Mouse (Mus musculus): ENCODE data around the gene Eml5. TPM values are rescaled to one million over a fixed set of nuclear protein-coding genes. Genes with fewer than 3 reads are reported as not detected.

Eml5 gene
- polyA plus RNA-seq, 1 experiment from 2014 or later = 3.0 TPM

DNA sequence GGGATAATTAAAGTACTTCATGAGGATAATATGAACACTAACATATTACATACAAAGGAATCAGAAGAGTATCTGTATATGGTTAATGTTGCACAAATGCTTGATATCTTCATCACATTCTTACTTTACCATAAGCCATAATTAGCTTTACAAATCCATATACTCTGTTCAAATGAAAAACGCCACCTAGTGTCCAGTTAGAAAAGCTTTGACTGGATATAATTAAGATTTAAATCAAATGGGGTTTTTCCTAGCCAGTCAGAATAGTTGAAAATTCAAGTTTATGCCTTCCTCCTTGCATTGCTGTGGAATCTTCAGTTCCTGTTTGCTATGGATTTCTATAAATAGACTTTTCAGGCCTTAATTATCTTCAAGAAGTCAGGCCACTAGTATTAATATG lies 16.8 kb downstream of the Eml5 start:
- Histone ChIP-seq H3K4me1 (no peaks in the 10 kb centered on the region), H3K27ac (replicated peaks) (no peak overlapping the region)

DNA sequence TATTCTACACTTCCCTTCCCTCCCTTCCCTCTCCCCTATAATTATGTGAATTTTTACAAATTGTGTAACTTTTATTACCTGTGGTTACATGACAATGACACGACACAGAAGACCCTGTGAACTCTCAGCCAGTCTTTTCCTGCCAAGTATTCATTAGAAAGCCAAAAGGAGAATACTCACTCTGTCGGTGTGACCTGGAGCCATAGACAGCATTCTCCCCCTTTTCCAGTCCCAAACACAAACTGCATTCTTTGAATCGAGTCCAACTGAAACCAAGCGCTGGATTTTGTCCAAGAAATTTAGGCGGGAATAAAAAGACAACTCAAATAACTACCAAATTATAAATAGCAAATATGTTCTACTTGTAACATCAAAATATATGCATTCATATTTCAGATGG lies 19.5 kb downstream of the Eml5 start:
- H3K27ac ChIP-seq (replicated peaks) = no peak overlapping the region

More for the DNA sequence above, 16.8 kb downstream of the Eml5 start:
- no peak for ATAC-seq (ENCODE audit: insufficient number of reproducible peaks, low FRiP score, low TSS enrichment, low read depth)
- Histone ChIP-seq H3K4me3 (replicated peaks) (no peak overlapping the region), H3K36me3 (no peaks in the 10 kb centered on the region), H3K27me3 (no peaks in the 10 kb centered on the region), H3K9me3 (replicated peaks) (no peaks in the 10 kb centered on the region), H3K9ac (no peak overlapping the region), H3K4me2 (replicated peaks) (no peak overlapping the region)
- WGBS = 2% methylated on average over 1 of the region's 1 CpGs

DNA sequence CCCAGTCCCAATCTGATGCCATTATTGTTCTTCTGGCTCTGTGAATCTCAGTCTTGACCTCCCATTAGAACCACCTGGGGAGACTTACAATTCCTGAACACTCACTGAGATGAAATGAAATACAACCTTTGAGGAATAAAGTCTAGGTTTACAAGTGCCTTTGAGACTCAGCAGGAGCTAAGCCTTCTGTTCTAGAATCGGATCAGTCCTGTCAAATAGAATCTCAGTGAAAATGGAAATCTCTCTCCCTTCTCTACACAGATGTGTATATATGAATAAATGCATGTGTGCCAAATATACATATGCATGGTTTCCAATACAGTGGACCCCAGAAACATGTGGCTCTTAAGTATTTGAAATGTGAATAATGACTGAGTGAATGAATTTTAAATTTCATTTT lies 22.6 kb downstream of the Eml5 start:
- Histone ChIP-seq H3K36me3 (no peaks in the 10 kb centered on the region), H3K27ac (replicated peaks) (no peak overlapping the region), H3K9me3 (replicated peaks) (no peaks in the 10 kb centered on the region), H3K27me3 (no peaks in the 10 kb centered on the region), H3K4me2 (replicated peaks) (no peak overlapping the region), H3K9ac (no peak overlapping the region), H3K4me3 (replicated peaks) (no peak overlapping the region), H3K4me1 (no peaks in the 10 kb centered on the region)
- ATAC-seq (ENCODE audit: insufficient number of reproducible peaks, low FRiP score, low TSS enrichment, low read depth) = no peak
- WGBS = 66% methylated on average over 1 of the region's 1 CpGs

More for the DNA sequence above, 19.5 kb downstream of the Eml5 start:
- H3K36me3 ChIP-seq = no peaks in the 10 kb centered on the region
- H3K4me2 ChIP-seq (replicated peaks) = no peak overlapping the region
- H3K9me3 ChIP-seq (replicated peaks) = no peaks in the 10 kb centered on the region
- no peaks in the 10 kb centered on the region for H3K27me3 ChIP-seq
- 27% methylated on average over 5 of the region's 5 CpGs for WGBS
- ATAC-seq (ENCODE audit: insufficient number of reproducible peaks, low FRiP score, low TSS enrichment, low read depth) = no peak
- H3K4me1 ChIP-seq = no peaks in the 10 kb centered on the region
- no peak overlapping the region for H3K4me3 ChIP-seq (replicated peaks)
- no peak overlapping the region for H3K9ac ChIP-seq

DNA sequence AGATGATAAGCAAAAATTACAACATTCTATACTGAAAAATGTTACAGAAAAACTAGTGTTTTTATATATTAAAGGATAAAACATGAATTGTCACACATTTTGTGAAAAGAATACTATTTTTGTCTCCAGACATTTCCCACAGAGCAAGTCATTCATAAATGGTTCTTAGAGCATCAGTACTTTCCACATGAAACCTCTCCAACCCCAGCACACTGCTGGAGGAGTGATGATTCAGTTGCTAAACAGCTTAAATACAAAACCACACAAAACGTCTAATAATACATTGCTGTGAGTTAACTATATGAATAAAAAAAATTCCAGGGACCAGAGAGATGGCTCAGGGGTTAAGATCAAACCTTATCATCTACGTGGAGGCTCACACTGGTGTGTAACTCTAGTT lies 26.1 kb downstream of the Eml5 start:
- H3K9ac ChIP-seq = no peak overlapping the region
- no peak for ATAC-seq (ENCODE audit: insufficient number of reproducible peaks, low FRiP score, low TSS enrichment, low read depth)
- H3K9me3 ChIP-seq (replicated peaks) = no peaks in the 10 kb centered on the region
- no peaks in the 10 kb centered on the region for H3K36me3 ChIP-seq
- H3K4me1 ChIP-seq = no peaks in the 10 kb centered on the region
- WGBS = 55% methylated on average over 2 of the region's 2 CpGs
- no peaks in the 10 kb centered on the region for H3K27me3 ChIP-seq
- H3K4me2 ChIP-seq (replicated peaks) = no peak overlapping the region
- no peak overlapping the region for H3K27ac ChIP-seq (replicated peaks)
- H3K4me3 ChIP-seq (replicated peaks) = no peak overlapping the region

DNA sequence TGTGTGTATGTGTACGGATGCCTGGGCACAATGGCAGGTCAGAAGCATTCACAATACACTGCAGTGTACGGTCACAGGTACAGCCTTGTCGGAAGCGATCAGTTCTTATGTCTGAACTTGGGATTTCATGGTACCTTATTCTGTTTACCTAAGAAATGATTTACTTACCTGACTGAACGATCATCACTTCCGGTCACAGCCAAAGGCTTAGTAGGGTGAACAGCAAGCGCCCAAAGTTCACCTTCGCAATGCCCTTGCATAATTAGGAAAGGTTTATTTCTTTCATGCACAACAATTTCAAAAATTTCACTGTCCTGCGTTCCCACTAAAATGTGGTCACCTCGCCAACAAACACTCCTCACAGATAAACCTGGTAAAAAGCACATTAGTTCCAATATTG lies 28.4 kb downstream of the Eml5 start:
- no peaks in the 10 kb centered on the region for H3K9me3 ChIP-seq (replicated peaks)
- no peak overlapping the region for H3K4me3 ChIP-seq (replicated peaks)
- H3K36me3 ChIP-seq = no peaks in the 10 kb centered on the region
- H3K4me2 ChIP-seq (replicated peaks) = no peak overlapping the region
- no peaks in the 10 kb centered on the region for H3K4me1 ChIP-seq
- no peaks in the 10 kb centered on the region for H3K27me3 ChIP-seq
- H3K9ac ChIP-seq = no peak overlapping the region
- no peak for ATAC-seq (ENCODE audit: insufficient number of reproducible peaks, low FRiP score, low TSS enrichment, low read depth)
- 91% methylated on average over 10 of the region's 10 CpGs for WGBS
- no peak overlapping the region for H3K27ac ChIP-seq (replicated peaks)

DNA sequence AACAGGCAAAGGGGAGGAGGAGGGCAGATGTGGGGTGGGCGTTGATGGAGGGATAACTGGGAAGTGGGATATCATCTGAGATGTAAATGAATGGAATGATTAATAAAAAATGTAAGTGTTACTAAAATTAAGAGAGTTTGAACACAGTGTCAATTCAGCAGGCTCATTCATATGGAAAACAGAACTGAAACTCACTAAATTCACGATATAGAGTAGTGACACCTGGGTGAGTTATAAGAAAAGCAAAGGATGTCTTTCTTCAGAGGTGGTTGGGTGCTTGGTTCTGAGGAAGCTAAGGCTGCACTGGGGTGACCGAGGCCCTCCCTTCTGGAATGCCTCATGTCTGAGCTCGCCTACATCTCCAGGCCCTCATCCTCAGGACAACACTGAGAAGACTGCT lies 37.8 kb downstream of the Eml5 start:
- H3K4me1 ChIP-seq = no peaks in the 10 kb centered on the region
- H3K36me3 ChIP-seq = no peaks in the 10 kb centered on the region
- H3K27me3 ChIP-seq = no peaks in the 10 kb centered on the region
- WGBS = 75% methylated on average over 4 of the region's 4 CpGs
- H3K27ac ChIP-seq (replicated peaks) = no peak overlapping the region
- H3K4me2 ChIP-seq (replicated peaks) = no peak overlapping the region
- no peak overlapping the region for H3K4me3 ChIP-seq (replicated peaks)
- no peaks in the 10 kb centered on the region for H3K9me3 ChIP-seq (replicated peaks)
- H3K9ac ChIP-seq = no peak overlapping the region
- no peak for ATAC-seq (ENCODE audit: insufficient number of reproducible peaks, low FRiP score, low TSS enrichment, low read depth)

DNA sequence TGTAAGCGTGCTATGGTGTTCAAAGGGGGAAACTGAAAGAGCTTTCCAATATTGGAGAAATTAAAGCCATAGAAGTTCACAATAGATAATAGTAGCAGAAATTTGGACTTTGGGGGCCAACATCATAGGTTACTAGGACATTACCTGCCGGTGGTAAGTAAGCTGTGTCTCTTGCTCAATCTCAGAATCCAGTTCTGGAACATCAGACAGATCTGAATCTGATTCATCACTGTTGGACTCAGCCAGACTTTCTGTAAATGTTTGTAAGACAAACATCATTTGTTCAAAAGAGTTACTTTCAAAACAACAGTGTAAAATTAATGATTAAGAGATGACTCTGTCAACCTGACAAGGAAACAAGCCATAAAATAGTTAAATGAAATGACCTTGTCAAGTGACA lies 41.0 kb downstream of the Eml5 start:
- H3K4me3 ChIP-seq (replicated peaks) = no peak overlapping the region
- H3K9me3 ChIP-seq (replicated peaks) = no peaks in the 10 kb centered on the region
- H3K27me3 ChIP-seq = no peaks in the 10 kb centered on the region
- no peak overlapping the region for H3K9ac ChIP-seq
- ATAC-seq (ENCODE audit: insufficient number of reproducible peaks, low FRiP score, low TSS enrichment, low read depth) = no peak
- no peak overlapping the region for H3K4me2 ChIP-seq (replicated peaks)
- no peaks in the 10 kb centered on the region for H3K36me3 ChIP-seq
- no peaks in the 10 kb centered on the region for H3K4me1 ChIP-seq
- 84% methylated on average over 2 of the region's 2 CpGs for WGBS
- H3K27ac ChIP-seq (replicated peaks) = no peak overlapping the region

DNA sequence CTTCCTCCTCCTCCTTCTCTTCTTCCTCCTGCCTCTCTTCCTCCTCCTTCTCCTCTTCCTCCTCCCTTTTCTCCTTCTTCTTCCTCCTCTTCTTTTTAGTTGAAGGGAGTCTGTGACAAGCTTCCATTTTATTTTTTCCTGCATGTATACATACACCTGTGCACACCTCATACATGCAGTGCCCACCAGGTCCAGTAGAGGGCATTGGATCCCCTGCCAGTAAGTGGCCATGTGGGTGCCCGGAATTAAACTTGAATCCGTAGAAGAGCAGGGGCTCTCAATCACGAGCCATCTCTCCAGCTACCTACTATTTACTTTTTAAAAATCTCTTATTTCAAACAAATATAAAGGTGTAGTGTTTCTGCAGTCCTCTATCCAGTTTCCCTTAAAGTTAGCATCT lies 50.5 kb downstream of the Eml5 start:
- 14% methylated on average over 3 of the region's 3 CpGs for WGBS
- Histone ChIP-seq H3K4me2 (replicated peaks) (no peak overlapping the region), H3K4me1 (no peaks in the 10 kb centered on the region), H3K36me3 (no peaks in the 10 kb centered on the region), H3K9ac (no peak overlapping the region), H3K27me3 (no peaks in the 10 kb centered on the region), H3K27ac (replicated peaks) (no peak overlapping the region), H3K4me3 (replicated peaks) (no peak overlapping the region), H3K9me3 (replicated peaks) (no peaks in the 10 kb centered on the region)
- ATAC-seq (ENCODE audit: insufficient number of reproducible peaks, low FRiP score, low TSS enrichment, low read depth) = no peak

DNA sequence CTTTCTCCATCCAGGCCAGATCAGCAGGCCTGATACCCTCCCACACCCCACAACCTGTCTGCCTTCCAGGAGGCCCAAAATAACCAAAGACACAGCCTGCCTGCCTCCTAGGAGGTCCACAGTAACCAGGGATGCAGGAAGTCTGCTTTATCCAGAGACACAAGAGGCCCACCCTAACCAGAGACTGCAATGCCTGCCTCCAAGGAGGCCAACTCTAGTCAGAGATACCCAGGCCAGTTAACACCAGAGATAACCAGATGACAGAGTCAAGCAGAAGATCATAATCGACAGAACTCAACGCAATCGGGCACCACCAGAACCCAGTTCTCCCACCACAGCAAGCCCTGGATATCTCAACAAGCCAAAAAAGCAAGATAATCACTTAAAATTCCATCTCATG lies 56.5 kb downstream of the Eml5 start:
- H3K27me3 ChIP-seq = no peaks in the 10 kb centered on the region
- H3K27ac ChIP-seq (replicated peaks) = no peak overlapping the region
- H3K4me3 ChIP-seq (replicated peaks) = no peak overlapping the region
- no peaks in the 10 kb centered on the region for H3K9me3 ChIP-seq (replicated peaks)
- no peaks in the 10 kb centered on the region for H3K36me3 ChIP-seq
- H3K4me2 ChIP-seq (replicated peaks) = no peak overlapping the region
- WGBS = 93% methylated on average over 3 of the region's 3 CpGs
- no peak for ATAC-seq (ENCODE audit: insufficient number of reproducible peaks, low FRiP score, low TSS enrichment, low read depth)
- H3K9ac ChIP-seq = no peak overlapping the region
- no peaks in the 10 kb centered on the region for H3K4me1 ChIP-seq

DNA sequence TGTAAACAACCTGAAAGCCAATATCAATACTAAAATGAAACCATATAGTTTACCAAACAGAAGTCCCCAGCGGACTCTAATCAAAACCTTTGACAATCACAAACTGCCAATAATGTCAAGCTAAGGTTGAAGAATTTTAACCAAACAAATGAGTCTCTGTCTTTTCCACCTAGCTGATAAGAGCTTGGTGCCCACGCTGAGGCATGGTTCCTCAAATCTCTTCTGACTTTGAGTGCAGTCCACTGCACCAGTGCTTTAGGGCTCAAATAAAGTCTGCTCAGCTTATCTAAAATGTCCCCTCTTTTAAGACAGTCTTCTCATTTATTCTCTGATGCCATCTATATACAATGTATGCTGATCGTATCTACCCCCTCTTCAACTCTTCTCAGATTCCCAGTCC lies 61.1 kb downstream of the Eml5 start:
- Histone ChIP-seq H3K27ac (replicated peaks) (no peak overlapping the region), H3K36me3 (no peaks in the 10 kb centered on the region), H3K9me3 (replicated peaks) (no peaks in the 10 kb centered on the region), H3K27me3 (no peaks in the 10 kb centered on the region), H3K4me3 (replicated peaks) (no peak overlapping the region), H3K4me2 (replicated peaks) (no peak overlapping the region), H3K9ac (no peak overlapping the region), H3K4me1 (no peaks in the 10 kb centered on the region)
- ATAC-seq (ENCODE audit: insufficient number of reproducible peaks, low FRiP score, low TSS enrichment, low read depth) = no peak
- 82% methylated on average over 3 of the region's 3 CpGs for WGBS

DNA sequence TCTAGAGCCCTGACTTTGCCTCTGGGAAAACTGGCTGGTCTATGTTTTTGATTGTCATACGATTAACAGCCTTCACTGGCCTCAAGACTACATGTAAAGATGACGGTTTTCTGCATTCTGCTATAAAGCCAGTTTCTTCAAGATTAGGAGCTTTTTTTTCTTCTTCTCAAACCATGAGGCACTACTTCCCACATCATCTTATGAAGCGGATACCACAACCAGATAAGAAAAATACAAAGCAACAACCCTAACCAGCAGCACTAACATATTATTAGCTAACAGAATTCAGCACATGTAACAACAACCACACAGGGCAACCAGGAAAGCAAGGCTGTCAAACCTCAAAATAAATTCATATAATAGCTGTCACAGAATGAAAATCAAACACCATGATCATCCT lies 63.3 kb downstream of the Eml5 start:
- Histone ChIP-seq H3K9me3 (replicated peaks) (no peaks in the 10 kb centered on the region), H3K4me3 (replicated peaks) (no peak overlapping the region), H3K27me3 (no peaks in the 10 kb centered on the region), H3K4me2 (replicated peaks) (no peak overlapping the region), H3K27ac (replicated peaks) (no peak overlapping the region), H3K4me1 (no peaks in the 10 kb centered on the region), H3K36me3 (no peaks in the 10 kb centered on the region), H3K9ac (no peak overlapping the region)
- ATAC-seq (ENCODE audit: insufficient number of reproducible peaks, low FRiP score, low TSS enrichment, low read depth) = no peak
- 83% methylated on average over 3 of the region's 3 CpGs for WGBS

DNA sequence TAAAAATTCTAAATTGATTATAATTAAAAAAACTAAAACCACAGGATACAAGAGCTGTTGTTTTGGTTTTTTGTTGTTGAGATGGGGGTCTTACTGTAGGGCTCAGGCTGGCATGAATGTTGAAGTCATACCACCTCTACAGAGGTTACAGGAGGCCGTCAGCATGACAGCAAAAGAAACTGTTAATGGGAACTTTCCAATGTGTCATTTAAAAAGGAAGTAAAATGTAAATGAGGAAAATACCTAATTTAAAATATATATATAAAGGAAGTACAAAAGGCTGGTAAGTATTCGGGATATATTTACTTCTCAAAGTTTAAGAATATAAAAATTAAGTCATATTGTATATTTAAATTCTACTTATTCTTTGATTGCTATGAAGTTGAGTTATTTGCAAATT lies 65.8 kb downstream of the Eml5 start:
- no peak overlapping the region for H3K4me2 ChIP-seq (replicated peaks)
- H3K9ac ChIP-seq = no peak overlapping the region
- H3K4me1 ChIP-seq = no peaks in the 10 kb centered on the region
- H3K9me3 ChIP-seq (replicated peaks) = no peaks in the 10 kb centered on the region
- ATAC-seq (ENCODE audit: insufficient number of reproducible peaks, low FRiP score, low TSS enrichment, low read depth) = no peak
- no peaks in the 10 kb centered on the region for H3K27me3 ChIP-seq
- 79% methylated on average over 2 of the region's 2 CpGs for WGBS
- H3K4me3 ChIP-seq (replicated peaks) = no peak overlapping the region
- no peaks in the 10 kb centered on the region for H3K36me3 ChIP-seq
- no peak overlapping the region for H3K27ac ChIP-seq (replicated peaks)

Measured in embryonic facial prominence, embryonic 15.5 days (tissue).